Mouse (Mus musculus) ES-Bruce4 (cell line): ENCODE measurements around the gene Bank1. TPM values are rescaled to one million over a fixed set of nuclear protein-coding genes. Genes with fewer than 3 reads are reported as not detected.

Source experiments
- H3K27ac ChIP-seq: 2 replicates; pipeline ENCODE4 v1.5.1; 2012; ENCODE audit warnings: low read length, inconsistent platforms; ENCODE audit not compliant: insufficient read depth
- H3K27me3 ChIP-seq: 2 replicates; pipeline ENCODE4 v1.6.1; 2012; ENCODE audit warnings: mild to moderate bottlenecking, low read length, inconsistent platforms; ENCODE audit not compliant: control insufficient read depth, poor library complexity, insufficient read depth, severe bottlenecking
- H3K36me3 ChIP-seq: 2 replicates; pipeline ENCODE4 v1.6.1; 2012; ENCODE audit warnings: inconsistent platforms, mild to moderate bottlenecking, low read length, moderate library complexity; ENCODE audit not compliant: control insufficient read depth, poor library complexity, insufficient read depth, severe bottlenecking
- H3K4me1 ChIP-seq: one replicate; pipeline ENCODE4 v1.8.1; 2011; ENCODE audit warnings: low read length; ENCODE audit not compliant: control insufficient read depth, insufficient read depth
- H3K4me3 ChIP-seq: 2 replicates; pipeline ENCODE4 v1.5.1; 2011; ENCODE audit warnings: low read depth, mild to moderate bottlenecking, low read length
- H3K9ac ChIP-seq: 2 replicates; pipeline ENCODE4 v1.6.1; 2012; ENCODE audit warnings: low read depth, mild to moderate bottlenecking, inconsistent platforms; ENCODE audit not compliant: poor library complexity, severe bottlenecking
- H3K9me3 ChIP-seq: replicated peaks from 2 replicates; pipeline ENCODE4 v1.6.1; 2012; ENCODE audit warnings: mild to moderate bottlenecking, low read length, inconsistent platforms; ENCODE audit not compliant: control insufficient read depth, poor library complexity, insufficient read depth, severe bottlenecking
- CTCF ChIP-seq: IDR thresholded peaks from one replicate; pipeline ENCODE4 v1.8.1; 2011; ENCODE audit warnings: low read depth, low read length
- EP300 ChIP-seq: IDR thresholded peaks from 2 replicates; pipeline ENCODE4 v1.6.1; 2011; ENCODE audit warnings: low read depth, low read length; ENCODE audit not compliant: insufficient read depth
- POLR2A ChIP-seq: IDR thresholded peaks from one replicate; pipeline ENCODE4 v1.8.1; 2011; ENCODE audit warnings: low read length; ENCODE audit not compliant: insufficient read depth
- polyA plus RNA-seq: library from polyadenylated mRNA; stranded (reverse); fragments of >200 nt; gene quantifications from 2 replicates; pipeline ENCODE4 v1.2.4, GENCODE M21; 2011; ENCODE audit warnings: low read depth; ENCODE audit not compliant: missing spikeins, insufficient read depth, insufficient read length

The Bank1 gene
- polyA plus RNA-seq, 1 experiment = not detected

GRCm38 (mm10) chr3:136045381-136045780, 280.5 kb downstream of the Bank1 start:
- H3K9me3 ChIP-seq = no peaks in the 10 kb centered on the region
- H3K9ac ChIP-seq = no peak overlapping the region
- TF ChIP-seq POLR2A = no peak
- TF ChIP-seq CTCF = no peak
- TF ChIP-seq EP300 = no peak

DNA sequence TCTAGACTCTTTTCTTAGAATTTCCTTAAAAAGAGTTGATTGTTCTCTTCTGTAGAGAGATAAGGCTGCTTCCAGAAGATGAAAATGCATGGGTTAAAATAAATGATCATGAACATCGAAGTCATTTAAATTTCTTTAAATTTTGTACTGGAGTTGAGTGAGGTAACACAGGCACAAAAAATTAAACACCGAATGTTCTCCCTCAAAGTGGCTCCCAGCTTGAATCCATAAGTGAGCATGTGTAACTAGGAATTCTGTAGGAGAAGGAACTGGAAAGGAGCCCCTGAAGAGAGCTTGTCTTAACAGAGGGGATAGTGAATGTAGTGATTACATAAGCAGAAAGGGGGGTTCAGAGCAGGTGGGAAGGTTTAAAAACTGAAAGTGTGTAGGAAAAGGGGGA, 285.8 kb downstream of the Bank1 start:
- no peak for TF ChIP-seq EP300
- TF ChIP-seq POLR2A = no peak
- TF ChIP-seq CTCF = no peak
- no peak overlapping the region for H3K27ac ChIP-seq

More at GRCm38 (mm10) chr3:136045381-136045780, 280.5 kb downstream of the Bank1 start:
- Histone ChIP-seq H3K27me3 (no peaks in the 10 kb centered on the region), H3K4me1 (no peaks in the 10 kb centered on the region), H3K4me3 (no peak overlapping the region), H3K27ac (no peak overlapping the region), H3K36me3 (no peaks in the 10 kb centered on the region)

GRCm38 (mm10) chr3:136039446-136039845, 286.4 kb downstream of the Bank1 start:
- no peaks in the 10 kb centered on the region for H3K27me3 ChIP-seq
- no peak overlapping the region for H3K27ac ChIP-seq
- no peak overlapping the region for H3K9ac ChIP-seq
- H3K36me3 ChIP-seq = no peaks in the 10 kb centered on the region
- no peaks in the 10 kb centered on the region for H3K9me3 ChIP-seq
- TF ChIP-seq EP300 = no peak
- no peak for TF ChIP-seq CTCF
- no peak for TF ChIP-seq POLR2A
- H3K4me1 ChIP-seq = no peaks in the 10 kb centered on the region
- no peak overlapping the region for H3K4me3 ChIP-seq

More for the DNA sequence above, 285.8 kb downstream of the Bank1 start:
- no peaks in the 10 kb centered on the region for H3K9me3 ChIP-seq
- no peaks in the 10 kb centered on the region for H3K4me1 ChIP-seq
- H3K4me3 ChIP-seq = no peak overlapping the region
- H3K27me3 ChIP-seq = no peaks in the 10 kb centered on the region
- no peak overlapping the region for H3K9ac ChIP-seq
- H3K36me3 ChIP-seq = no peaks in the 10 kb centered on the region

DNA sequence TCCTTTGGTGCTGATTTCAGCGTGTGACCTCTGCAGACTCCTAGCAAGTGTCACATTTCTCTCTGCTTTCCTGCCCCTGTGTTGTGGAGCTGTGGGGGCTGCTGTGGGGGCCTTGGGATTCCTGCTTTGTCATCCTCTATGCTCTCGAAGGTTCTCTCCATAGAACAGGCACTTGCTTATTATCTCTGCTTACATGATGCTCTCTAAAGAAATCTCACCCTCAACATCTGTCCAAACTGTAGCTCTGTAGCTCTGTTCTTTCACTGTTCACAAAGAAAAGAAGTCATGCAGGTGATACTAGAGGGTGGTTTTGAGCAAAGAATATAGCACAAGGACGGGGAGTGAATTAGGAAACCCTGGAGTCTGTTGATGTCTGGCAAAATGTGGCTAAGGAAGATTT, 288.6 kb downstream of the Bank1 start:
- Histone ChIP-seq H3K4me3 (no peak overlapping the region), H3K9ac (no peak overlapping the region), H3K9me3 (no peaks in the 10 kb centered on the region), H3K4me1 (no peaks in the 10 kb centered on the region), H3K27me3 (no peaks in the 10 kb centered on the region; the same call in 1 of the 2 replicates), H3K27ac (no peak overlapping the region), H3K36me3 (no peaks in the 10 kb centered on the region)
- TF ChIP-seq POLR2A (no peak), EP300 (no peak), CTCF (no peak)

DNA sequence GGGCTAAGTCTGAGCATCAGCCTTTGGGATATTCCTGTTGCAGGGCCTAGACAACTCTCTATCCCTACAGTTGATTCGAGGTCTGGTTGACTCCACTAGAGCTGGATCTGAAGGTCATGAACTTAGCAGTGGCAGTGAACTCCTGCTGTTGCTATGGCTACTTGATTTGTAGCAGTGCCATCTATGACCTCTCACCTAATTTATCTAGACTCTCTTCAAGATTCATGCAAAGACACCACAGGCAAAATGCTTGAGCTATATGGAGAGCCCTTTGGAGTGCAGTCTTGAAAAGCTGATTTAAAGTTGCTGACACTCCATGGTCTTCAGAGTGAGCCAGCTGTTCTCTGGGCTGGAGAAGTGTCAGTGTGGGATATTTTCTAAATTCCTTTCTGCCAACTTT, 290.1 kb downstream of the Bank1 start:
- Histone ChIP-seq H3K9ac (no peak overlapping the region), H3K4me1 (no peaks in the 10 kb centered on the region), H3K4me3 (no peak overlapping the region), H3K27ac (no peak overlapping the region), H3K27me3 (no peaks in the 10 kb centered on the region; the same call in 1 of the 2 replicates), H3K36me3 (no peaks in the 10 kb centered on the region), H3K9me3 (no peaks in the 10 kb centered on the region)
- TF ChIP-seq POLR2A (no peak), CTCF (no peak), EP300 (no peak)

DNA sequence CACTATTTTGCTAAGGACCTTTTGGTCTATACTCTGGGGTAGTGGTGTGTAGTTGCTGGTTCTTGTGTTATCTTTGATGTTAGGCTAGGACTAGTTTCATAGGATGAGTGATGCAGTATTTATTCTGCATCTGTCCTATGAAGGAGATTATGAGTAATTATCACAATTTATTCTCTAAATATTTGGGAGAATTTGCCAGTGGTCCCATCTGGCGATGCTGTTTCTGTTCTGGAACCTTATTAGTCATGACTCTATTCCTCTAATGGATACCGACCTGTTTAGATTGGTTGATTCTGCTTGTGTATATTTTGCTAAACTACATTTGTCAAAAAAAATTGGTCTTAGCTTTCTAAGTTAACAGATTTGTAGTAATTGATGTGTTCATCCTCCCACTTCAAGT, 301.0 kb downstream of the Bank1 start:
- H3K27ac ChIP-seq = no peak overlapping the region
- TF ChIP-seq POLR2A (no peak), EP300 (no peak), CTCF (no peak)
- H3K27me3 ChIP-seq = no peaks in the 10 kb centered on the region
- no peaks in the 10 kb centered on the region for H3K36me3 ChIP-seq
- no peaks in the 10 kb centered on the region for H3K4me1 ChIP-seq
- H3K9ac ChIP-seq = no peak overlapping the region
- no peak overlapping the region for H3K4me3 ChIP-seq
- no peaks in the 10 kb centered on the region for H3K9me3 ChIP-seq
